Mouse (Mus musculus) subcutaneous adipose tissue, adult 2 months (tissue): Measurements from ENCODE around the gene Phgr1. TPM values are rescaled to one million over a fixed set of nuclear protein-coding genes. Genes with fewer than 3 reads are reported as not detected.

ENCODE experiments used
- polyA plus RNA-seq: library from polyadenylated mRNA; depleted of rRNA; stranded (reverse); fragments of >200 nt; gene quantifications from 2 replicates; pipeline ENCODE4 v1.2.3, GENCODE M21; 2012; ENCODE audit warnings: low replicate concordance; rRNA removed

The Phgr1 gene
- 0.30 and 0.39 TPM in 2 replicates for polyA plus RNA-seq

DNA sequence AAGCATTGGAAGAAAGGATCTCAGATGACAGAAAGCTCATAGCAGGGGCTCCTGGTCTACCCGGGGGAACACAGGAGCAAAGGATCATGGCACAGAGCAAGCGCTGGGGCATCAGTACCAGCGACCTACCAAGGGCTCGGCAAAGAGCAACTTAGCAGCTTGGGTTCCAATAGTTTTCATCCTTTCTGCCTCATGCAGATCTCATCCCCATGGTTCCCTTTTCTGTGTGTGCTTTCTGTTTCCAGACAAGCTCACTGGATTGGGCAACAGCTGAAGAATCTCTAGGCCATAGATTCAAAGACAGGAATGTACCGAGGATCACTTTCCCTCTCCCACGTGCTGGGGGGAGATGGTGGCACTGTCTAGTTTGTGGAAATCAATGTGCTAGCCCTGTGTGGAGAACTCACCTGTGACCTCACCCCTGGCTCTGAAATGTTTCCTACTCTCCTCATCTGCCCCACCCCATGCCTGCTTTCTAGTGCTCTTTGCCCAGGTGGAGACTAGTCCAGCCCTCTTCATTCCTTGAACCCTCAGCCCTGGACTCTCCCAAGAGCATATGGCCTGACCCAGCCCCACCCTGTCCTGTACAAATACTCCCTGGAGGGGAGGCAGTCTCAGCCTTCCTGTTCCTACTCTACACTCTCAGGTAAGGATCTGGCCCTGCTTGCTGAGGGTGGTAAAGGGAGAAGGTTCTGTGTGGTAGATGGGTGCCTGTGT, at the start of gene Phgr1:
Phgr1 (plus strand) TSS at position 612 of the 717 bp plus-strand sequence.

DNA sequence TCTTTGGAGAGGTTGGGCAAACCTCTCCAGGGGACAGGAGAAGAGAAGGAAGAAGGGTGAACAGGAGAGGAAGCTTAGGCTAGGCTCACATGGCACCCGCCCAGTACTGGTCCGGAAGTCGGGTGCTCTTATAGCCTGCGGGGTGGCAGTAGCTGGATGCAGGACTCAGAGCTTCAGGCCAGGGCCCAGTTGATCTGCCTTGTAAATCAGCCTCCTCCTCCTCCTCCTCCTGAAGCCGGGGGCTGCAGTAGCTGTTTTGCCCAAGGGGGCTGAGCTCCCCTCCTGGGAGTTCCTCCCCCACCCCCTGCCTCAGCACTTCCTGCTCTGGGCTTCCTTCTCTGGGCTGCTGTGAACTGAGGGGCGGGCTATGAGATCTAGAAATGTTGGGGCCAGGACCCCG, 44.2 kb upstream of the Phgr1 start, which contains the start of gene Plcb2:
Plcb2 (minus strand) TSS at position 102 of the 400 bp plus-strand sequence.

DNA sequence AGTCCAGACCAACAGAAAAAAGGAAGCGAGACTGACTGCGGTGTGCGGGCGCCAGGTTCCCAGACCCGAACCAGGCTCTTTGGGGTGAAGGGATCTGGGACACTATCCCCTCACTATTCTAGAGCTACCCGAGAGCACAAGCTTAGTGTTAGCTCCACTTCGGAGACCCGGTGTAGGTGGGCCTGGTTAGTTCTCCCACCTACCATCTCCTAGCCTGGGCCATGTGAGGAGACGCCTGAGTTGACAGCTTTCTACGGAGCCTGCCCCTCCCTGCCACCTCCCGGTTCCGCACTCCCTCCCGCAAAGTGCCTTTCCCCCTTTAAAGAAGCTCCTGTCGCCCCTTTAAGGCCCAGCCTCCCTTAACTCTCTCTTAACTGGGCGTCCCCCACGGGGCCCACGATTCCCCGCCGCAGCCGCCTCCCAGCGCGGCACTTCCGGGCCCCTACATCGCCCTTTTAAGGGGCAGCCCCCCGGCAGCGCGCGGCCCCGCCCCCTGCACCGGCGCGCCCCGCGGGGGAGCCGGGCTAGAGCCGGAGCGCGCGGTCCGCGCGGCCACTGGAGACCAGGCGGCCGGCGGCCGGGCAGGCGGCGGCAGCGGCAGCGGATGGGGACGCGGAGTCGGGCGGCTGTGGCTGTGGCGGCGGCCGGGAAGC, 27.2 kb upstream of the Phgr1 start, which contains the start of gene Inafm2:
Inafm2 (plus strand) TSS at position 527 of the 653 bp plus-strand sequence.

DNA sequence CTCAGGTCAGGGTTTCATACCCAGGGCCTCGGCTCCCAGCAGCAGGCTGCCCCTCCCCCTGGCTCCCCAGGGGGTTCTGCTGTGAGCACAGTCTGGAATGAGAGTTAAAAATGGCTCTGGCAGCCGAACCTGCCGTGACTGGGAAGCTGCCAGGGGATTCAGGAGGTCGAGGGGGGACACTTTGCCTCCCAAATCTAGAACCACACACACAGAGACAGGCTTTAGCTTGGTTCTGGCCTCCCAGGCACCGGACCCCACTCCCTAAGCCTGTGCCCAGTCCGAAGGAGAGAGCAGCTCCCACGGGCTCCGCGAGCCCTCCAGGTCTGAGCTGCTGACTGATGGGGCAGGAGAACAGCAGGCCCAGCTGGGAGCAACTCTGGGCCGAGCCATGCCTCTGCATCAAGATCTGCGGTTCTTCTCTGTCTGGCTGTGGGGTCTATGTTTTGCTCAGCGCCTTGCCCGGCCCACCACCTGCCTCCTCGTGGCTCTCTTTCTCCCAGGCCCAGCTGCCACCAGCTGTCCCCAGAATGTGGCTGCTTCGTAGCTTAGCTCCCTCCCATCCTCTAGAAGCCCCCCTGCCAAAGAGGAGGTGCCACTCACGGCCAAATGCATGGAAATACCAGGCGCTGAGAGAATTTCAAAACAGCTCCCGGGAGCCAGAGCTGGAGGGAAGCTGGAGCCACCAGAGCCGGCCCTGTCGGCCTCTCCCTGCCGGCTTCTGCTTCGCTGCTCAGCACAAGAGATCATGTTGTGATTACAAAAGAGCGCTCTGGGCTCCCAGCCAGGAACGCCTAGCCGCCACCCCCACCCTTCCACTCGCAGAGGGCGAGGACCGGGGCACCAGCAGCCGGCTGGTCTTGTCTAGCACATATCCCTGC, 10.4 kb upstream of the Phgr1 start, which contains the start of gene Ccdc9b:
Ccdc9b (minus strand) TSS at position 756 of the 878 bp plus-strand sequence.

DNA sequence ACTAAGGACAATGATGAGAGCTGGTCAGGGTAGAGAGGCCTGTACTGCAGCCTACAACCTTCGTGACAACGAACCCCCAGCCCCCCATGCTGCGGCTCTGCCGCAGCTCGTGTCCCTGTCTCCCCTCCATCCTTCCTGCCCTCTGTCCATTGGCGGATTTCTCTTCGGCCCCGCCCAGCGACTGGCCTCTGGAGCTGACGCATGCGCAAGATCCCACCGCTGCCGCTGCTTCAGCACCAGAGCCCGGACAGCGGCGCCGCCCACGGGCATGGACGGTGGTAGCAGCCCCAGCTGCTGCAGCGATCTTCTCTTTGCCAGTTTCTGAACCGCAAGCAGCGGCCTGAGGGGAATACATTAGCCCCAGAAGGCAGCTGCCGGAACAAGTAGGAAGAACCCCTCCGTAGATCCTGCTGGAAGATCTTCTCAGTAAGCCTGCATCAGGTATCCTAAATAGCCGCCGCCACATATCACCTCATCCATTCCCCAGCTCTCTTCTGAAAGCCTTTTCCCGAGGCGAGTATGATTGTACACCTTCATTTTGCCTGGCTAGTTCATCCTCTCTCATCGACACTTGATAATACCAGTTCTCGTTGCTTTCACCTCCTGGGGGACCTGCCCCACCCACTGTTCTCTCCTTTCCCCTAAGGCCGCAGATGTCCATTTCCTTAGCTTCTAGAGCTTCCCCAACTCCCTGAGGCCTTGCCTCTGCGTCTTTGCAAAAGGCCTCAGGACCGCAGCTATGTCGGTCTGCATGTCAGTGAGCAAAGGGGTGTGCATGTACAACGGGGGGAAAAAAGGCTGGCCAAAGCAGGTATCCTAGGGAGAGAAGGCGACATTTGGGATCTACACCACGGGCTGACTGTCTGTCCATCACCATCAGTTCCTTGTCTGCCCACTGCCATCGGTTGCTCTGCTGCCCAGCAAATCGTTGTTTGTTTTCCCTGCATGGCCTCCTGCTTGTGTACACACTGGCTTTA, 7.2 kb downstream of the Phgr1 start, which contains the start of gene Disp2:
Disp2 (plus strand) TSS at position 216 of the 977 bp plus-strand sequence.

DNA sequence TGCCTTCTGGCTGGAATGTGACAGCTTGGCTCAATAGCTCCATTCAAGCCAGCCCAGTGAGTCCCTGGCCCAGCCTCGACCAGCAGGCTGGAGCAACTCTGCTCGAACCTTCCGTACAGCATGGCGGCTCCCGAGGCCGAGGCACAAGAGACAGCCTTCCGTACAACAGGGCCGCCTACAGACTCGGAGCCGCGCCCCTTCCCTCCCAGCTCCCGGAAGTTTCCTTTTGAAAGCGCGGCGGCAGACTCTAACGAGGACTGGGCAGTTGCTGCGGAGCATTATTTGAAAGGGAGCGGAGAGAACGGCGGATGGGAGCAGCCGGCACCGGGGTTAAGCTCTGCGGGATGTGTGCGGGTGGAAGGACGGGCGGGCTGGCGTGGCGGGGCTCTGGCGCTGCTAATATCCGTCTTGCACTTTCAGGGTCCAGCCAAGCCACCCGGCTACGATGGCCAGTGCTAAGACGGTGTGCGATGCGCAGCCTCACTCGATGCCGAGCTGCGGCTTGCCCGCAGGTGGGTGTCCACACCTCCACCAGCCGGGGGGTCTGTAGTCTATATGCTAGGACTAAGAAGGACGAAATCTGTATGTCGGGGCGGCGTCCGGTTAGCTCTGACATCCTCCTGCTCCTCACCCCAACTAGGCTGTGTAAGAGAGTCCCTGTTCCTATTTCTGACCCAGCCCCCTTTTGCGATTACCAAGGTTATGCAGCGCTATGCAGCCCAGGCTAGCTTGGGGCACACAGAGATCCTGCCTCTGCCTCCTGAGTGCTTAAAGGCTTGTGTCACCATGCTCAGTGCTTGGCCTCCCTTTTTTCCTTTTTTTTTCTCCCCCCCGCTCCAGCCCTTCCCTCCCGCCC, 41.6 kb downstream of the Phgr1 start, which contains the start of gene Knstrn:
Knstrn (plus strand) TSS at position 23 of the 856 bp plus-strand sequence.

Other genes starting within 250 kb of the Phgr1 start
- gene Bmf, start 223.1 kb upstream of the Phgr1 start, polyA plus RNA-seq, result 16.8 and 32.6 TPM in 2 replicates
- 2.6 and 7.7 TPM in 2 replicates for gene Bub1b, start 174.6 kb upstream of the Phgr1 start, polyA plus RNA-seq
- gene Pak6, start 109.5 kb upstream of the Phgr1 start, polyA plus RNA-seq, result 0.20 and 0.90 TPM in 2 replicates
- gene Ankrd63, start 68.8 kb upstream of the Phgr1 start, polyA plus RNA-seq, result 0.01 and 0.03 TPM in 2 replicates
- 2.3 and 6.4 TPM in 2 replicates for gene Plcb2, start 44.3 kb upstream of the Phgr1 start, polyA plus RNA-seq
- gene Inafm2, start 27.0 kb upstream of the Phgr1 start, polyA plus RNA-seq, result 14.2 and 16.8 TPM in 2 replicates
- gene Ccdc9b, start 10.1 kb upstream of the Phgr1 start, polyA plus RNA-seq, result 12.7 and 19.0 TPM in 2 replicates
- 1.0 and 3.3 TPM in 2 replicates for gene Disp2, start 7.0 kb downstream of the Phgr1 start, polyA plus RNA-seq
- gene Knstrn, start 41.2 kb downstream of the Phgr1 start, polyA plus RNA-seq, result 0.80 and 4.4 TPM in 2 replicates
- gene Ivd, start 89.2 kb downstream of the Phgr1 start, polyA plus RNA-seq, result 111 and 220 TPM in 2 replicates
- 14.8 and 19.0 TPM in 2 replicates for gene Bahd1, start 127.6 kb downstream of the Phgr1 start, polyA plus RNA-seq
- gene Chst14, start 153.7 kb downstream of the Phgr1 start, polyA plus RNA-seq, result 22.2 and 36.9 TPM in 2 replicates